In genomic region chr11:95504271-95504731, GRCm38 (mm10) we compare ENCODE assay signal across 19 mouse cellular contexts. TPM values are rescaled to one million over a fixed set of nuclear protein-coding genes. Genes with fewer than 3 reads are reported as not detected.
DNase-seq lines count a peak whose midpoint lies in the region; ATAC-seq lines count a peak whose summit lies in the region.
"Had no signal": no experiment of that assay in that cellular context is flagged by ENCODE, and none has a peak within 500 bp of the region (broad histone marks: within the 10 kb centered on the region; RNA-seq: fewer than 3 reads in every experiment).

No protein-coding gene starts in this region.

- WGBS in heart, embryonic 11.5 days (ENCODE audit: insufficient replicate concordance): 69% methylated on average over 6 of the region's 6 CpGs

- DNase-seq in heart, adult 11 months: peak; percentile 97
- peak; percentile 28 for DNase-seq in lung, postnatal 25 days (ENCODE audit: low spot score)
- DNase-seq in lung, adult 18-20 months: no peak
- DNase-seq in heart, adult 8-10 months (ENCODE audit: low spot score): peak; percentile 28
- peak; percentile 34 for DNase-seq in heart, postnatal 4 days
- no peak for DNase-seq in right cerebral cortex, postnatal 36 days (ENCODE audit: low spot score in 2 of 2)
- DNase-seq in thymus, postnatal 10 days (ENCODE audit: low spot score in 2 of 2): no peak
- DNase-seq: adrenal gland, postnatal 25 days; cerebellum, adult 9-11 months; forebrain, postnatal 0 days; gastrocnemius, postnatal 25 days; right cerebral cortex, postnatal 14 days had no signal

- no peak for ATAC-seq in heart, embryonic 11.5 days (replicated peaks; ENCODE audit: insufficient number of reproducible peaks, low FRiP score, low TSS enrichment)
- ATAC-seq: forebrain, postnatal 0 days; intestine, embryonic 15.5 days had no signal

- H3K9ac ChIP-seq in heart, embryonic 11.5 days (ENCODE audit: low read depth, low read length): no peak overlapping the region
- H3K9ac ChIP-seq: embryonic facial prominence, embryonic 15.5 days; forebrain, postnatal 0 days; intestine, embryonic 15.5 days; liver, embryonic 14.5 days; stomach, embryonic 15.5 days had no signal

- H3K4me2 ChIP-seq in heart, embryonic 11.5 days: no peak overlapping the region; the same call in 1 of the 2 replicates
- H3K4me2 ChIP-seq: embryonic facial prominence, embryonic 15.5 days; intestine, embryonic 15.5 days; neural tube, embryonic 13.5 days; stomach, embryonic 15.5 days had no signal

- no peak overlapping the region for H3K27ac ChIP-seq in heart, embryonic 11.5 days (ENCODE audit: low read depth, low read length)
- H3K27ac ChIP-seq: embryonic facial prominence, embryonic 15.5 days; intestine, embryonic 15.5 days; liver, embryonic 14.5 days; midbrain, embryonic 10.5 days; neural tube, embryonic 13.5 days; stomach, embryonic 15.5 days had no signal

- no peaks in the 10 kb centered on the region for H3K36me3 ChIP-seq in heart, embryonic 11.5 days (ENCODE audit: control insufficient read depth, insufficient read depth, low read length)
- H3K36me3 ChIP-seq: embryonic facial prominence, embryonic 15.5 days; intestine, embryonic 15.5 days; midbrain, embryonic 10.5 days; neural tube, embryonic 13.5 days; stomach, embryonic 15.5 days had no signal

- peaks cover 5% of the 10 kb centered on the region; the same call in 1 of the 2 replicates for H3K4me1 ChIP-seq in heart, embryonic 11.5 days (ENCODE audit: control insufficient read depth, insufficient read depth, low read length)

- no peaks in the 10 kb centered on the region for H3K9me3 ChIP-seq in heart, embryonic 11.5 days (replicated peaks; ENCODE audit: control insufficient read depth, low read length)
- H3K9me3 ChIP-seq: embryonic facial prominence, embryonic 15.5 days; intestine, embryonic 15.5 days; midbrain, embryonic 10.5 days; neural tube, embryonic 13.5 days; stomach, embryonic 15.5 days had no signal

- H3K4me3 ChIP-seq in heart, embryonic 11.5 days (ENCODE audit: low read depth, low read length): no peak overlapping the region
- H3K4me3 ChIP-seq: embryonic facial prominence, embryonic 15.5 days; intestine, embryonic 15.5 days; midbrain, embryonic 10.5 days; neural tube, embryonic 13.5 days; stomach, embryonic 15.5 days had no signal

- H3K27me3 ChIP-seq in heart, embryonic 11.5 days (ENCODE audit: control insufficient read depth, insufficient read depth, low read length): peaks cover 8% of the 10 kb centered on the region; the same call in 1 of the 2 replicates
- H3K27me3 ChIP-seq: embryonic facial prominence, embryonic 15.5 days; neural tube, embryonic 13.5 days; stomach, embryonic 15.5 days had no signal

RNA-seq across cellular contexts. Expression of gene Nxph3, which starts 10.1 kb away (rescaled TPM):
- 0.24 and 0.39 TPM in 2 replicates for polyA plus RNA-seq in heart, embryonic 11.5 days (2014; fragmentation: Nextera tagmentation; extraction: Ambion mirVana)
- under 1 TPM; 0.41 to 0.76 (median 0.50) TPM for total RNA-seq in heart, adult 8-10 months (2022)
- 1 to 10 TPM; 1.0 to 1.1 TPM for total RNA-seq in heart, postnatal 4 days (2021)

Comparison
In these comparisons a context has a peak if more than half of its experiments do, and no peak if none do; other contexts are left out.
1. DNase-seq: peak in heart, adult 11 months (single experiment), lung, postnatal 25 days (single experiment), heart, adult 8-10 months (single experiment) and heart, postnatal 4 days (single experiment); none in lung, adult 18-20 months (0 of 2), right cerebral cortex, postnatal 36 days (0 of 2) and thymus, postnatal 10 days (0 of 2).